Mouse (Mus musculus) cortical plate, adult 2 months (tissue): ENCODE results near the gene Scaf1. TPM values are rescaled to one million over a fixed set of nuclear protein-coding genes. Genes with fewer than 3 reads are reported as not detected.

Source experiments
- H3K27ac ChIP-seq: fragments of 200-500 bp; 2 replicates; pipeline ENCODE4 v1.5.1; 2012; ENCODE audit warnings: low read length, control low read depth, inconsistent platforms; ENCODE audit not compliant: insufficient read depth
- H3K4me1 ChIP-seq: fragments of 200-500 bp; 2 replicates; pipeline ENCODE4 v1.6.1; 2011; ENCODE audit warnings: low read length; ENCODE audit not compliant: control insufficient read depth, insufficient read depth
- H3K4me3 ChIP-seq: fragments of 200-500 bp; 2 replicates; pipeline ENCODE4 v1.5.1; 2011; ENCODE audit warnings: mild to moderate bottlenecking, low read length, control low read depth; ENCODE audit not compliant: insufficient read depth
- CTCF ChIP-seq: fragments of 200-500 bp; IDR thresholded peaks from 2 replicates; pipeline ENCODE4 v1.5.1; 2011; ENCODE audit warnings: mild to moderate bottlenecking, control low read depth, low read length; ENCODE audit not compliant: insufficient read depth; ENCODE audit errors: extremely low read depth
- POLR2A ChIP-seq: fragments of 200-500 bp; IDR thresholded peaks from 2 replicates; pipeline ENCODE4 v1.6.1; 2011; ENCODE audit warnings: mild to moderate bottlenecking, low read length, control low read depth; ENCODE audit not compliant: insufficient read depth; ENCODE audit errors: extremely low read depth
- polyA plus RNA-seq: library from polyadenylated mRNA; depleted of rRNA; stranded (reverse); fragments of >200 nt; gene quantifications from 2 replicates; pipeline ENCODE4 v1.2.3, GENCODE M21; 2012

The Scaf1 gene
- polyA plus RNA-seq, 1 experiment, result 126 TPM

GRCm38 (mm10) chr7:45005321-45005992 lies 10.7 kb downstream of the Scaf1 start:
- Histone ChIP-seq H3K4me3 (no peak overlapping the region), H3K27ac (no peak overlapping the region), H3K4me1 (no peaks in the 10 kb centered on the region)
- TF ChIP-seq CTCF (no peak), POLR2A (no peak)

GRCm38 (mm10) chr7:45004546-45004945 lies 11.6 kb downstream of the Scaf1 start:
- TF ChIP-seq CTCF (no peak), POLR2A (no peak)
- Histone ChIP-seq H3K27ac (no peak overlapping the region), H3K4me1 (no peaks in the 10 kb centered on the region), H3K4me3 (no peak overlapping the region)

GRCm38 (mm10) chr7:45002440-45002839 lies 13.7 kb downstream of the Scaf1 start:
- H3K4me3 ChIP-seq, result no peak overlapping the region
- TF ChIP-seq CTCF (no peak), POLR2A (no peak)

GRCm38 (mm10) chr7:45000539-45001114 lies 15.5 kb downstream of the Scaf1 start:
- Histone ChIP-seq H3K4me3 (no peak overlapping the region), H3K4me1 (no peaks in the 10 kb centered on the region), H3K27ac (no peak overlapping the region)
- no peak for TF ChIP-seq CTCF
- TF ChIP-seq POLR2A, result no peak

More at GRCm38 (mm10) chr7:45002440-45002839, 13.7 kb downstream of the Scaf1 start:
- no peak overlapping the region for H3K27ac ChIP-seq
- no peaks in the 10 kb centered on the region for H3K4me1 ChIP-seq

GRCm38 (mm10) chr7:44999753-45000152 lies 16.4 kb downstream of the Scaf1 start:
- Histone ChIP-seq H3K27ac (no peak overlapping the region), H3K4me3 (no peak overlapping the region), H3K4me1 (no peaks in the 10 kb centered on the region)
- TF ChIP-seq CTCF (no peak), POLR2A (no peak)

- no peak for TF ChIP-seq POLR2A
- no peak for TF ChIP-seq CTCF
- no peaks in the 10 kb centered on the region for H3K4me1 ChIP-seq
- H3K4me3 ChIP-seq, result peak within 1 kb of the TSS; percentile 30
- no peak within 1 kb of the TSS for H3K27ac ChIP-seq
Observed at GRCm38 (mm10) chr7:44998501-44998955, 17.6 kb downstream of the Scaf1 start, which contains the start of gene Bcl2l12. Bcl2l12 (minus strand) TSS chr7:44998712.

GRCm38 (mm10) chr7:44997940-44998428 lies 18.2 kb downstream of the Scaf1 start:
- H3K4me1 ChIP-seq, result no peaks in the 10 kb centered on the region
- H3K27ac ChIP-seq, result no peak overlapping the region
- H3K4me3 ChIP-seq, result peak overlapping the region; percentile 30
- TF ChIP-seq POLR2A, result no peak
- TF ChIP-seq CTCF, result no peak

- no peaks in the 10 kb centered on the region for H3K4me1 ChIP-seq
- H3K27ac ChIP-seq, result no peak within 1 kb of the TSS
- H3K4me3 ChIP-seq, result peak within 1 kb of the TSS; percentile 30
- no peak for TF ChIP-seq CTCF
- TF ChIP-seq POLR2A, result peak; percentile 85
Observed at GRCm38 (mm10) chr7:44997231-44997939, 18.8 kb downstream of the Scaf1 start, which contains the start of gene Irf3. Irf3 (plus strand) TSS chr7:44997648.

- H3K4me1 ChIP-seq, result no peaks in the 10 kb centered on the region
- no peak overlapping the region; the same call in 1 of the 2 replicates for H3K4me3 ChIP-seq
- no peak for TF ChIP-seq POLR2A
- TF ChIP-seq CTCF, result no peak
- no peak overlapping the region for H3K27ac ChIP-seq
Observed at GRCm38 (mm10) chr7:44996672-44997071, 19.5 kb downstream of the Scaf1 start.
